Mouse (Mus musculus) limb, embryonic 12.5 days (tissue): ENCODE results near the gene Prrg1. TPM values are rescaled to one million over a fixed set of nuclear protein-coding genes. Genes with fewer than 3 reads are reported as not detected.

Experiments used
- ATAC-seq: fragments of 200-750 bp; cut with Nextera tagmentation; 2 replicates; pipeline ENCODE4 v1.8.0; 2017; ENCODE audit warnings: low read depth, moderate TSS enrichment; ENCODE audit not compliant: insufficient number of reproducible peaks, insufficient read depth, low FRiP score, low TSS enrichment
- H3K27ac ChIP-seq: fragments of 300-500 bp; sonication (generic); 2 replicates; pipeline ENCODE4 v1.5.1; 2016; ENCODE audit warnings: mild to moderate bottlenecking, moderate library complexity
- H3K27me3 ChIP-seq: fragments of 300-500 bp; sonication (generic); 2 replicates; pipeline ENCODE4 v1.6.1; 2016; ENCODE audit warnings: mild to moderate bottlenecking, moderate library complexity
- H3K36me3 ChIP-seq: fragments of 300-500 bp; sonication (generic); 2 replicates; pipeline ENCODE4 v1.6.1; 2016; ENCODE audit warnings: mild to moderate bottlenecking, moderate library complexity
- H3K4me1 ChIP-seq: fragments of 300-500 bp; sonication (generic); replicated peaks from 2 replicates; pipeline ENCODE4 v1.6.1; 2016
- H3K4me2 ChIP-seq: fragments of 300-500 bp; sonication (generic); 2 replicates; pipeline ENCODE4 v1.6.1; 2016; ENCODE audit warnings: mild to moderate bottlenecking, moderate library complexity
- H3K4me3 ChIP-seq: fragments of 300-500 bp; sonication (generic); replicated peaks from 2 replicates; pipeline ENCODE4 v1.5.1; 2016; ENCODE audit warnings: mild to moderate bottlenecking
- H3K9ac ChIP-seq: fragments of 300-500 bp; sonication (generic); replicated peaks from 2 replicates; pipeline ENCODE4 v1.6.1; 2016; ENCODE audit warnings: mild to moderate bottlenecking, moderate library complexity
- H3K9me3 ChIP-seq: fragments of 300-500 bp; sonication (generic); 2 replicates; pipeline ENCODE4 v1.6.1; 2016; ENCODE audit warnings: mild to moderate bottlenecking, moderate library complexity
- WGBS: fragments of 180-500 bp; shearing (Covaris S2); methylation state at CpG from one replicate; pipeline ENCODE4 v1.1.7; 2016; 5-methylcytosine and 5-hydroxymethylcytosine counted together
- polyA plus RNA-seq: library from polyadenylated mRNA; unstranded; fragments of >200 nt; fragmentation: Nextera tagmentation; extraction: Ambion mirVana; gene quantifications from 2 replicates; pipeline ENCODE4 v1.2.1, GENCODE M21; 2016

Gene Prrg1
- polyA plus RNA-seq = 11.6 and 11.9 TPM in 2 replicates

DNA sequence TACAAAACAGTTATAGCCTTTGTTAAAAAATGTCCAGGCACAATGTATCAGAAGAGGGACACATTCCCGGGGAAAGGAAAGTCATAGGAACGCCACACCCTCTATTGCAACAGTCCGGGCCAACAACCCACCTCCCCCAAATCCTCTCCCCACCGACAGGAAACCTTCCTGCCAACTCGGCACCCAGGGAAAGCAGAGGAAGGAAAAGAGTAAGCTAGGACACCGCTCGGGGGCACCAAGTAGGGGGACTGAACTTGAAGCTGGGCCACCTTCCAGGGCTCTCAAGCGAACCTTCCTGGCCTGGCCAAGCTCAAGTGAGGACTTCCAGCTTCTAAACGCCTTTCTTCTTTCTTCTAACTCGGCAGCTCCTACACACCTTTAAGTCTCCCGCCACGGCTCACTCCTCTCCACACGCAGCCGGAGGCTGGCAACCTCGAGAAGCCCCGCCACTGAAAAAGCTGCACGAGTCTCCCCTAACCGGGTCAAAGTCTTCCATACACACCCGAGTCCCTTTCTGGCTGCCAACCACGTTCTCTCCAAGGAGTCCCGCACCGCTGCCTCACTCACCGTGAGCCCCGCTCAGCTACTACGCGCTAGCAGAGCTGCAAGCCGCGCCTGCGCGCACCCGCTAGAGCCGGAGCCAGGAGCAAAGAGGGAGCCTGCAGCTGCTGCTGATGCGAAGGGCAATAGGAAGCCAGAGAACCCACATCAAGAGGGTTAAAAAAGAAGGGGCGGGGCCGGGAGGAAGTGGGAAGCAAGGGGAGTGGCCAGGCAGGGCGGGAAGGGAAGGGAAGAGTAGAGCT lies at the start of gene Prrg1:
Prrg1 (minus strand) TSS at position 695 of the 803 bp plus-strand sequence.
- 16% methylated on average over 35 of the region's 36 CpGs for WGBS
- Histone ChIP-seq H3K4me3 (peak within 1 kb of the TSS; percentile 48), H3K4me1 (no peaks in the 10 kb centered on the region), H3K27ac (peak within 1 kb of the TSS; percentile 93), H3K9me3 (no peaks in the 10 kb centered on the region), H3K36me3 (no peaks in the 10 kb centered on the region), H3K4me2 (peak within 1 kb of the TSS; percentile 46), H3K9ac (peak within 1 kb of the TSS; percentile 62), H3K27me3 (no peaks in the 10 kb centered on the region)
- peak; percentile 96 for ATAC-seq

DNA sequence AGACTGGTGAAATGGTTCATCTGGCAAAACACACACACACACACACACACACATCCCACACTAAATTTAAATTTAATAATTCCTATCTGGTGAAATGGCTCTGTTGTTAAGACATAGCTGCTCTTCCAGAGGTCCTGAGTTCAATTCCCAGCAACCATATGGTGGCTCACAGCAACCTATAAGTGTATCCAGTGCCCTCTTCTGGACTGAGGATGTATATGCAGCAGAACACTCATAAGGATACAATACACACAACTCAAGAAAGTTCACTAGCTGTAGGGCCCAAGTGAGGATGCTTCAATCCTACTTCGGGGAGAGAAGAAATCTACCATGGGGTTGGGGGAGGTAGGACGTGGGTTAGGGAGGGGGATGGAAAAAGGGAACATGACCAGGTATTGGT lies 22.1 kb upstream of the Prrg1 start:
- H3K9ac ChIP-seq = no peak overlapping the region
- no peak overlapping the region for H3K27ac ChIP-seq
- no peaks in the 10 kb centered on the region for H3K36me3 ChIP-seq
- no peak overlapping the region for H3K4me2 ChIP-seq
- H3K27me3 ChIP-seq = no peaks in the 10 kb centered on the region
- H3K4me3 ChIP-seq = no peak overlapping the region
- no peaks in the 10 kb centered on the region for H3K9me3 ChIP-seq
- WGBS = 57% methylated on average over 2 of the region's 2 CpGs
- no peak for ATAC-seq
- no peaks in the 10 kb centered on the region for H3K4me1 ChIP-seq

DNA sequence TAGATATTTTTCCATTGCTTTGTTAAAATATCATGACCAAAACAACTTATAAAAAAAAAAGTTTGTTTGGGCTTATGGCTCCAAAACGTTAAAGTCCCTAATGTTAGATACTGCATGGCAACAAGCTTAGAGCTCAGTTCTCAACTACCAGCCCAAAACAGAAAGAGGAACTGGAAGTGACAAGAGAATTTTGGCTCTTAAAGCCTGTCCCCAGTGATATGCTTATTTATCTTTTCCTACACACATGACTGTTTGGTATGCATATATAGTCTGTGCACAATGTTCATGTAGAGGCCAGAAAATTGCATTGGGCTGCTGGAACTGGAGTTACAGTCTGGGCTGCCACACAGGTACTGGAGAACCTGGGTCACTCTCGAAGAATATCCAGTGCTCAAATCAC lies 9.4 kb upstream of the Prrg1 start:
- H3K9ac ChIP-seq = no peak overlapping the region
- H3K27me3 ChIP-seq = no peaks in the 10 kb centered on the region
- H3K36me3 ChIP-seq = no peaks in the 10 kb centered on the region
- no peak overlapping the region for H3K4me3 ChIP-seq
- no peaks in the 10 kb centered on the region for H3K9me3 ChIP-seq
- no peak overlapping the region for H3K4me2 ChIP-seq
- WGBS = 66% methylated on average over 2 of the region's 2 CpGs
- no peak overlapping the region for H3K27ac ChIP-seq
- ATAC-seq = no peak
- no peaks in the 10 kb centered on the region for H3K4me1 ChIP-seq

DNA sequence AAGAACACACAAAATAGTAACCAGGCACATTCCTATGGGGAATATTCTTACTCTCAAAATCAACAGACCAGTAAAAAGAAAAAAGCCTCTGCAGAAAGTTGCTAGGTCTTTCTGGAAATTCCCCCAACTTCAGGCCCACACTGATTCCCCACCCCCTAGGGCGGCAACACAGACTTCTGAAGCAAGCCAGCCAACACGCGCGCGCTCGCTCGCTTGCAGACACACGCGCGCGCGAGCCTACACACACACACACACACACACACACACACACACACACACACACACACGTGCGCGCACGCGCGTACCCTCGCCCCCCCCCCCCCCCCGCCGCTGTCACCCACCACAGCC lies 868 bp downstream of the Prrg1 start:
- H3K9ac ChIP-seq = peak overlapping the region; percentile 62
- H3K4me1 ChIP-seq = no peaks in the 10 kb centered on the region
- peak overlapping the region; percentile 46 for H3K4me2 ChIP-seq
- 15% methylated on average over 6 of the region's 21 CpGs for WGBS
- H3K4me3 ChIP-seq = peak overlapping the region; percentile 48
- no peaks in the 10 kb centered on the region for H3K36me3 ChIP-seq
- peak; percentile 85 for ATAC-seq
- H3K27ac ChIP-seq = peak overlapping the region; percentile 93
- no peaks in the 10 kb centered on the region for H3K9me3 ChIP-seq
- no peaks in the 10 kb centered on the region for H3K27me3 ChIP-seq

DNA sequence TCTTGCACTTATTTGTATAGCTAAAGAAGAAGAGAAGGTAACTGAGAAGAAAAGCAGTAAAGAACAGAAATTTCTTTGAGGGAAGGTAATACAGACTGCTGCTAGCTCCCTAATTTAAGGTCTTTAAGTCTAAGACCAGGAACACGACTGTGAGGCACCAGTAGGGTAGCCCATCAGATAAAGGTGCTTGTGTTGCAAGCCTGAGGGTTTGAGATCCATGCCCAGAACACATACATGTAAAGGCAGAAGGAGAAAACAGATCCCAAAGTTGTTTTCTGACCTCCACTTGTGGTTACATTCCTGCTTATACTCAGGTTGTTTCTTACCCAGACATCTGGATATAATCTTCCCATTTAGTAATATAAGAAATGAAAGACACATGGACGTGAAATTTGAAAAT lies 20.2 kb downstream of the Prrg1 start:
- no peak overlapping the region for H3K4me2 ChIP-seq
- H3K9ac ChIP-seq = no peak overlapping the region
- H3K27ac ChIP-seq = no peak overlapping the region
- no peaks in the 10 kb centered on the region for H3K27me3 ChIP-seq
- H3K9me3 ChIP-seq = no peaks in the 10 kb centered on the region
- no peaks in the 10 kb centered on the region for H3K4me1 ChIP-seq
- no peak for ATAC-seq
- no peak overlapping the region for H3K4me3 ChIP-seq
- 24% methylated on average over 2 of the region's 2 CpGs for WGBS
- no peaks in the 10 kb centered on the region for H3K36me3 ChIP-seq

DNA sequence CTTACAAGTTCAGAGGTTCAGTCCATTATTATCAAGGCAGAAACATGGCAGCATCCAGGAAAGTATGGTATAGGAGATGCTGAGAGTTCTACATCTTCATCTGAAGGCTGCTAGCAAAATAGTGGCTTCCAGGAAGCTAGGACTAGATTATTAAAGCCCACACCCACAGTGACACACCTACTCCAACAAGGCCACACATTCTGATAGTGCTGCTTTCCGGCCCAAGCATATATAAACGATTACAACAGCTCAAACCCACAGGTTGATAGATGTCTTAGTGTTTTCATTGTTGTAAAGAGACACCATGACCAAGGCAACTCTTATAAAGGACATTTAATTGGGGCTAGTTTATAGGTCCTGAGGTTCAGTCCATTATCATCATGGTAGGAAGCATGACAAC lies 30.3 kb downstream of the Prrg1 start:
- H3K9me3 ChIP-seq = no peaks in the 10 kb centered on the region
- no peak overlapping the region for H3K27ac ChIP-seq

GRCm38 (mm10) chrX:78552704-78553103 lies 31.0 kb downstream of the Prrg1 start:
- Histone ChIP-seq H3K27ac (no peak overlapping the region), H3K27me3 (no peaks in the 10 kb centered on the region), H3K4me2 (no peak overlapping the region), H3K4me3 (no peak overlapping the region), H3K4me1 (no peaks in the 10 kb centered on the region), H3K36me3 (no peaks in the 10 kb centered on the region), H3K9ac (no peak overlapping the region), H3K9me3 (no peaks in the 10 kb centered on the region)
- no peak for ATAC-seq
- WGBS = 83% methylated on average over 1 of the region's 1 CpGs

More for the DNA sequence above, 30.3 kb downstream of the Prrg1 start:
- Histone ChIP-seq H3K27me3 (no peaks in the 10 kb centered on the region), H3K4me3 (no peak overlapping the region), H3K36me3 (no peaks in the 10 kb centered on the region), H3K4me1 (no peaks in the 10 kb centered on the region), H3K4me2 (no peak overlapping the region), H3K9ac (no peak overlapping the region)
- ATAC-seq = no peak
- WGBS = 93% methylated on average over 2 of the region's 2 CpGs

DNA sequence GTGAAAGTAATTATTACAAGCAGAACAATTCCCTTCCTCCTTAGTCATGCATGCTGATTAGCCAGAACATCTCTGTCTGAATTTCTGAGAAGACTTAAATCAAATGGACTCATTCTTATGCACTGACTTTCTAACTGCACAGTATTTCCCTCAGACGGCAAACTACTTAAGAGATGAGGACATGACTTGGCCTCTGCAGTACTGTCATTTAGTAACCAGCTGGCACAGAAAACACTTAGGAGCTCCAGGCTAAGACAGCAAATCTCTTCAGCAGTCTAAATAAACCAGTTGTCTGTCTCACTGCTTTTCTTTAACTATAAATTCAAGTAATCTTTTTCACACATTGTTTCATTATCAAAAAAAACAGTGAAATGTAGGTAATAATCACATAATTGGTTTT lies 36.0 kb downstream of the Prrg1 start:
- Histone ChIP-seq H3K4me3 (no peak overlapping the region), H3K36me3 (no peaks in the 10 kb centered on the region), H3K4me2 (no peak overlapping the region), H3K27me3 (no peaks in the 10 kb centered on the region), H3K4me1 (no peaks in the 10 kb centered on the region), H3K9me3 (no peaks in the 10 kb centered on the region), H3K9ac (no peak overlapping the region), H3K27ac (no peak overlapping the region)
- ATAC-seq = no peak
- 76% methylated on average over 1 of the region's 1 CpGs for WGBS

DNA sequence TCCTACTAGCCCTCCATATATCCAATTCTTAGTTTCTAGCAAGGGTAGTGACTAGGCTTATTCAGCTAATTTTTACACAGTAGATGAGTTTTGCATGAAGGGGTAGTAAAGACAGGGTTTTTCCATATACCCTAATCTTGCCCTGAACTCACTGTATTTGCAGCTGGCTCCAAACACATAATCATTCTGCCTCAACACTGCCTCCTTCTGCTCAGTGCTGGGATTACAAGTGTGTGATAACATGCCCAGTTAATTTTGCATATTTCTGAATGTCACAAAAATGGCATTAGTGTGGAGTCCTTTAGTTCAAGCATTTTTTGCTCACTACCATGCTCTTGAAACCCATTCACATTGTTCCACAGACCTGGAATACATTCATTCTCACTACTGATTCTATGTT lies 44.0 kb downstream of the Prrg1 start:
- ATAC-seq = no peak
- Histone ChIP-seq H3K4me3 (no peak overlapping the region), H3K4me2 (no peak overlapping the region), H3K4me1 (no peaks in the 10 kb centered on the region), H3K9me3 (no peaks in the 10 kb centered on the region), H3K27me3 (no peaks in the 10 kb centered on the region), H3K36me3 (no peaks in the 10 kb centered on the region), H3K9ac (no peak overlapping the region), H3K27ac (no peak overlapping the region)

- Histone ChIP-seq H3K27me3 (no peaks in the 10 kb centered on the region), H3K9me3 (no peaks in the 10 kb centered on the region), H3K27ac (no peak overlapping the region), H3K4me3 (no peak overlapping the region), H3K4me2 (no peak overlapping the region), H3K4me1 (no peaks in the 10 kb centered on the region), H3K36me3 (no peaks in the 10 kb centered on the region), H3K9ac (no peak overlapping the region)
- no peak for ATAC-seq
- 79% methylated on average over 2 of the region's 2 CpGs for WGBS
Observed at GRCm38 (mm10) chrX:78538632-78539316, 44.9 kb downstream of the Prrg1 start.

- Histone ChIP-seq H3K4me1 (no peaks in the 10 kb centered on the region), H3K4me3 (no peak overlapping the region), H3K36me3 (no peaks in the 10 kb centered on the region), H3K9ac (no peak overlapping the region), H3K27ac (no peak overlapping the region), H3K27me3 (no peaks in the 10 kb centered on the region), H3K9me3 (no peaks in the 10 kb centered on the region), H3K4me2 (no peak overlapping the region)
- WGBS = 92% methylated on average over 2 of the region's 2 CpGs
- no peak for ATAC-seq
Observed at GRCm38 (mm10) chrX:78518301-78518700, 65.4 kb downstream of the Prrg1 start.
